Mouse (Mus musculus): ENCODE data around the gene Epop.
"Not testable (repeated sequence)": the region's sequence is repeated elsewhere in the genome, so short reads cannot be mapped to it uniquely, and the experiment has no call there.

The Epop gene

GRCm38 (mm10) chr11:97664339-97664665 is 34.8 kb upstream of the Epop start:
- no peaks in the 10 kb centered on the region for H3K27me3 ChIP-seq (ENCODE audit: control insufficient read depth, insufficient read depth, low read length, poor library complexity, severe bottlenecking)
- no peak for DNase-seq (ENCODE audit: low read depth, low spot score)
- peaks cover 8% of the 10 kb centered on the region for H3K36me3 ChIP-seq (ENCODE audit: control insufficient read depth, insufficient read depth, low read length, poor library complexity, severe bottlenecking)

- DNase-seq (ENCODE audit: low read depth, low spot score) = peak; percentile 43
- Histone ChIP-seq H3K27me3 (ENCODE audit: control insufficient read depth, insufficient read depth, low read length, poor library complexity, severe bottlenecking) (no peaks in the 10 kb centered on the region), H3K36me3 (ENCODE audit: control insufficient read depth, insufficient read depth, low read length, poor library complexity, severe bottlenecking) (peaks cover 10% of the 10 kb centered on the region)
Measured at GRCm38 (mm10) chr11:97663528-97664338, 34.2 kb upstream of the Epop start.

GRCm38 (mm10) chr11:97662893-97663527 is 33.5 kb upstream of the Epop start, which contains the start of gene Mllt6:
Mllt6 (plus strand) TSS chr11:97663414.
- peaks cover 7% of the 10 kb centered on the region for H3K36me3 ChIP-seq (ENCODE audit: control insufficient read depth, insufficient read depth, low read length, poor library complexity, severe bottlenecking)
- peak; percentile 71 for DNase-seq (ENCODE audit: low read depth, low spot score)
- H3K27me3 ChIP-seq (ENCODE audit: control insufficient read depth, insufficient read depth, low read length, poor library complexity, severe bottlenecking) = no peaks in the 10 kb centered on the region

- peaks cover 7% of the 10 kb centered on the region for H3K36me3 ChIP-seq (ENCODE audit: control insufficient read depth, insufficient read depth, low read length, poor library complexity, severe bottlenecking)
- peak; percentile 74 for DNase-seq (ENCODE audit: low read depth, low spot score)
- H3K27me3 ChIP-seq (ENCODE audit: control insufficient read depth, insufficient read depth, low read length, poor library complexity, severe bottlenecking) = no peaks in the 10 kb centered on the region
Measured at GRCm38 (mm10) chr11:97662207-97662892, 32.8 kb upstream of the Epop start.

GRCm38 (mm10) chr11:97661648-97662133 is 32.2 kb upstream of the Epop start:
- Histone ChIP-seq H3K36me3 (ENCODE audit: control insufficient read depth, insufficient read depth, low read length, poor library complexity, severe bottlenecking) (peaks cover 6% of the 10 kb centered on the region; the same call in 1 of the 2 replicates), H3K27me3 (ENCODE audit: control insufficient read depth, insufficient read depth, low read length, poor library complexity, severe bottlenecking) (no peaks in the 10 kb centered on the region)
- DNase-seq (ENCODE audit: low read depth, low spot score) = peak; percentile 64

- Histone ChIP-seq H3K36me3 (ENCODE audit: control insufficient read depth, insufficient read depth, low read length, poor library complexity, severe bottlenecking) (peaks cover 2% of the 10 kb centered on the region; the same call in 1 of the 2 replicates), H3K27me3 (ENCODE audit: control insufficient read depth, insufficient read depth, low read length, poor library complexity, severe bottlenecking) (no peaks in the 10 kb centered on the region)
- peak; percentile 62 for DNase-seq (ENCODE audit: low read depth, low spot score)
Measured at GRCm38 (mm10) chr11:97660734-97661647, 31.5 kb upstream of the Epop start.

- Histone ChIP-seq H3K36me3 (ENCODE audit: control insufficient read depth, insufficient read depth, low read length, poor library complexity, severe bottlenecking) (peaks cover 2% of the 10 kb centered on the region; the same call in 1 of the 2 replicates), H3K27me3 (ENCODE audit: control insufficient read depth, insufficient read depth, low read length, poor library complexity, severe bottlenecking) (no peaks in the 10 kb centered on the region)
- peak; percentile 82 for DNase-seq (ENCODE audit: low read depth, low spot score)
Measured at GRCm38 (mm10) chr11:97659990-97660714, 30.6 kb upstream of the Epop start.

- Histone ChIP-seq H3K36me3 (ENCODE audit: control insufficient read depth, insufficient read depth, low read length, poor library complexity, severe bottlenecking) (peaks cover 2% of the 10 kb centered on the region; the same call in 1 of the 2 replicates), H3K27me3 (ENCODE audit: control insufficient read depth, insufficient read depth, low read length, poor library complexity, severe bottlenecking) (no peaks in the 10 kb centered on the region)
- DNase-seq (ENCODE audit: low read depth, low spot score) = peak; percentile 94
Measured at GRCm38 (mm10) chr11:97659267-97659989, 29.9 kb upstream of the Epop start.

- H3K36me3 ChIP-seq (ENCODE audit: control insufficient read depth, insufficient read depth, low read length, poor library complexity, severe bottlenecking) = peaks cover 2% of the 10 kb centered on the region; the same call in 1 of the 2 replicates
- H3K27me3 ChIP-seq (ENCODE audit: control insufficient read depth, insufficient read depth, low read length, poor library complexity, severe bottlenecking) = no peaks in the 10 kb centered on the region
- DNase-seq (ENCODE audit: low read depth, low spot score) = no peak
Measured at GRCm38 (mm10) chr11:97658751-97659266, 29.3 kb upstream of the Epop start.

GRCm38 (mm10) chr11:97657967-97658366 is 28.5 kb upstream of the Epop start:
- H3K27me3 ChIP-seq (ENCODE audit: control insufficient read depth, insufficient read depth, low read length, poor library complexity, severe bottlenecking); H3K36me3 ChIP-seq (ENCODE audit: control insufficient read depth, insufficient read depth, low read length, poor library complexity, severe bottlenecking); DNase-seq (ENCODE audit: low read depth, low spot score): not testable (repeated sequence)

GRCm38 (mm10) chr11:97657184-97657945 is 27.9 kb upstream of the Epop start:
- no peaks in the 10 kb centered on the region for H3K27me3 ChIP-seq (ENCODE audit: control insufficient read depth, insufficient read depth, low read length, poor library complexity, severe bottlenecking)
- H3K36me3 ChIP-seq (ENCODE audit: control insufficient read depth, insufficient read depth, low read length, poor library complexity, severe bottlenecking) = peaks cover 2% of the 10 kb centered on the region; the same call in 1 of the 2 replicates
- no peak for DNase-seq (ENCODE audit: low read depth, low spot score)

- Histone ChIP-seq H3K27me3 (ENCODE audit: control insufficient read depth, insufficient read depth, low read length, poor library complexity, severe bottlenecking) (no peaks in the 10 kb centered on the region), H3K36me3 (ENCODE audit: control insufficient read depth, insufficient read depth, low read length, poor library complexity, severe bottlenecking) (peaks cover 2% of the 10 kb centered on the region; the same call in 1 of the 2 replicates)
- DNase-seq (ENCODE audit: low read depth, low spot score) = no peak
Measured at GRCm38 (mm10) chr11:97656269-97656971, 26.9 kb upstream of the Epop start.

Measured in splenic B cell, adult 2 months (primary cell).